Comparison of ENCODE assay signal across 28 mouse cellular contexts in the genomic region with DNA sequence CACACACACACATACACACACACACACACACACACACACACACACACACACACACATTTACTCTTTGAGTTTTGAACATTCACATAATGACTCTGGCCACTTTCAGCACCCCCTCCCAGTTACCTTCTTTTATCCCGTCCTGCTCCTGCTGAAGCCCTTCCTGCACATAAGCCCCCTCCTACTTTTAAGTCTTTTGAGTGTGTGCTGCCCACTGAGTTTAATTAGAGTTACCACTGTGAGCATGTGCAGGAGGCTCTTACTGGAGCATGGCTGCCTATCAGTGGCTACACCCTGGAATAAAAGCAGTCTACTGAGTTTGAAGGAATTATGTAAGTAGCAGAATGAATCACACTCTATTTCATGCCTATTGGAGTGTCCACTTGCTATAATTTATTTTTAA. TPM values are rescaled to one million over a fixed set of nuclear protein-coding genes. Genes with fewer than 3 reads are reported as not detected.
"Had no signal": no experiment of that assay in that cellular context is flagged by ENCODE, and none has a peak within 500 bp of the region (broad histone marks: within the 10 kb centered on the region; RNA-seq: fewer than 3 reads in every experiment).

No protein-coding gene starts in this region.

- H3K36me3 ChIP-seq: liver, embryonic 15.5 days; lung, embryonic 15.5 days; midbrain, embryonic 15.5 days; neural tube, embryonic 13.5 days; neural tube, embryonic 15.5 days had no signal

- H3K4me1 ChIP-seq: liver, embryonic 15.5 days; lung, embryonic 15.5 days; megakaryocyte, embryonic 14.5 days; midbrain, embryonic 15.5 days; neural tube, embryonic 13.5 days; neural tube, embryonic 15.5 days had no signal

- DNase-seq: liver, postnatal 0 days; lung, adult 2 months; lung, postnatal 14 days; lung, postnatal 36 days; retina, postnatal 1 day; right cerebral cortex, adult 18-20 months; right cerebral cortex, postnatal 25 days; right cerebral cortex, postnatal 4 days; spleen, adult 18-20 months; thymus, adult 18-20 months; thymus, postnatal 14 days; thymus, postnatal 36 days had no signal

- H3K27ac ChIP-seq: liver, embryonic 15.5 days; lung, embryonic 15.5 days; macrophage; midbrain, embryonic 15.5 days; neural tube, embryonic 13.5 days; neural tube, embryonic 15.5 days had no signal

- H3K4me2 ChIP-seq: liver, embryonic 15.5 days; lung, embryonic 15.5 days; midbrain, embryonic 11.5 days; midbrain, embryonic 15.5 days; neural tube, embryonic 13.5 days; neural tube, embryonic 15.5 days had no signal

- ATAC-seq: liver, postnatal 0 days; lung, postnatal 0 days; midbrain, embryonic 15.5 days had no signal

- H3K4me3 ChIP-seq: liver, embryonic 15.5 days; lung, embryonic 15.5 days; megakaryocyte, embryonic 14.5 days; midbrain, embryonic 15.5 days; myocyte; neural tube, embryonic 13.5 days; neural tube, embryonic 15.5 days had no signal

- H3K9me3 ChIP-seq: liver, embryonic 15.5 days; lung, embryonic 15.5 days; midbrain, embryonic 15.5 days; neural tube, embryonic 13.5 days; neural tube, embryonic 15.5 days had no signal

- H3K27me3 ChIP-seq: liver, embryonic 15.5 days; lung, embryonic 15.5 days; megakaryocyte, embryonic 14.5 days; midbrain, embryonic 15.5 days; neural tube, embryonic 13.5 days; neural tube, embryonic 15.5 days had no signal

- H3K9ac ChIP-seq: liver, embryonic 15.5 days; liver, postnatal 0 days; lung, embryonic 15.5 days; midbrain, embryonic 15.5 days; neural tube, embryonic 13.5 days; neural tube, embryonic 15.5 days had no signal

RNA-seq across cellular contexts. Expression of a gene that starts 26.1 kb away (rescaled TPM):
- total RNA-seq: megakaryocyte progenitor cell, adult 5-6 weeks had no signal
- polyA plus RNA-seq: liver, embryonic 15.5 days; liver, postnatal 0 days; lung, adult 2 months; macrophage had no signal

RNA-seq across cellular contexts. Expression of a gene that starts 58.0 kb away (rescaled TPM):
- total RNA-seq: megakaryocyte progenitor cell, adult 5-6 weeks had no signal
- polyA plus RNA-seq: liver, embryonic 15.5 days; liver, postnatal 0 days; lung, adult 2 months; lung, postnatal 0 days; macrophage; midbrain, embryonic 11.5 days; midbrain, embryonic 15.5 days; myocyte; neural tube, embryonic 11.5 days; neural tube, embryonic 13.5 days; neural tube, embryonic 15.5 days; small intestine, adult 2 months; stomach, embryonic 14.5 days; stomach, embryonic 16.5 days; thymus, postnatal 0 days had no signal
